Mouse (Mus musculus) spleen, postnatal 36 days (tissue): ENCODE measurements around the gene Zfp563.
A peak's percentile ranks its signal among the peaks of the same experiment; 100 is the strongest.

ENCODE experiments used
- DNase-seq, 2 experiments: peaks; one replicate each; pipeline ENCODE4 v3.0.0; 2022; ENCODE audit warnings: low spot score in 2 of 2, mixed read lengths in 1 of 2

The Zfp563 gene

GRCm38 (mm10) chr17:33089220-33089949, at the start of gene Zfp563:
Zfp563 (plus strand) TSS chr17:33089310.
- peak; percentile 80 to 82 for DNase-seq

DNA sequence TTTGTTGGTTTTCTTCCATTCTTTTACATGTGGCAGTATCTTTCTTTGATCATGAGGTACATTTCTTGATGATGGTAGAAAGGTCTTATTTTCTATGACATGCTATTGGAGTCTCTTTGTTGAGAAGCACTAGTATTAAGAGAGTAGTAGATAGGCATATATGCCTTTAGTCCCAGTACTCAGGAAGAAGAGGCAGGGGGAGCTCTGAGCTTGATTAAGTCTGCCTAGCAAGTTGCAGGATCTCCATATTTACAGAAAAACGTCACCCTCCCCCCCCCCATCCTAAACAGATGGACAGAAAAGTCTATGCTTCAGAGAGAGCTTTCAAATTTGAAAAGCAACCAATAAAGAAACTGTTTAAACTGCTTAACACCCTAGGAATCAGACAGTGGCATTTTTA, 30.3 kb upstream of the Zfp563 start:
- DNase-seq = no peak

GRCm38 (mm10) chr17:33063001-33063400, 26.1 kb upstream of the Zfp563 start:
- DNase-seq = no peak

GRCm38 (mm10) chr17:33067958-33068357, 21.2 kb upstream of the Zfp563 start, which contains the start of gene 4921501E09Rik:
4921501E09Rik (minus strand) TSS chr17:33068058.
- DNase-seq = no peak

DNA sequence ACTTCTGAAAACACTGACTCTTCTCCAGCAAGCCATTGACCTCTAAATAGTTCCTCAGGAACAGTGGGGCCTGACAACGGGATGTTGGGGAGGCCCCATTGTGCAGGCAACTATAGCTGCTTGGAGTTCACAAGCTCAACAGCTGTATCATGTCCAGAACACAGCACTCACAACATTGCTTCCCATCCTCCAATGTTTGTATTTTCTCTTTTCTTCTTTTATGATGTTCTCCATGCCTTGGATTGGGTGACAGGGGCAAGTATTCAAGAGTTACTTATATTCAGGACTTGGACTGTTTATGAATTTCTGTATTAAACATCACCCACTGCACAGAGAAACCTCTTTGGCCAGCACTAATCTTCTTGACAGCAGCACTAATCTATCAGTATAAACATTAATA, 2.5 kb downstream of the Zfp563 start:
- no peak for DNase-seq

GRCm38 (mm10) chr17:33092391-33093193, 3.5 kb downstream of the Zfp563 start:
- DNase-seq = peak; percentile 48 to 49

DNA sequence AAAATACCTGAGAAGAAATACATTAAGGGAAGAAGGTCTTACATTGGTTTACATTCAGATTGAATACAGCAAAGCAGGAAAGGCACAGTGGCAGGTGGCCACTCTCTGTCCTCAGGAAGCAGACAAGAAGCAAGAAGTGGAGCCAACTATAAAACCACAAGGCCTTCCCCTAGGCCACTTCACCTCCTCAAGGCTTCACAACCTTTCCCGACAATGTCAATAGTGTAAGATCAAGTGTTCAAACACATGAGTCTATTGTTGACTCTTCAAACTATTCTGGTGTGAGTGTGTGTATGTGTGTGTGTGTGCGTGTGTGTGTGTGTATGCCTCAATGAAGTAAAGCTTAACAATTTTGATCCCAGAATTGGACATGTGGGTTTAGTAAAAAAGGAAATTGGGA, 8.3 kb downstream of the Zfp563 start:
- no peak for DNase-seq

GRCm38 (mm10) chr17:33124546-33124945, 35.4 kb downstream of the Zfp563 start:
- DNase-seq = no peak

GRCm38 (mm10) chr17:33126257-33126656, 37.1 kb downstream of the Zfp563 start:
- no peak for DNase-seq

- DNase-seq = no peak
Observed at GRCm38 (mm10) chr17:33139261-33139820, 50.2 kb downstream of the Zfp563 start, which contains the start of gene Morc2b. Morc2b (minus strand) TSS chr17:33139683.
